Mouse (Mus musculus): Measurements from ENCODE around the gene Sgk1. TPM values are rescaled to one million over a fixed set of nuclear protein-coding genes. Genes with fewer than 3 reads are reported as not detected.

Sgk1 gene
- polyA plus RNA-seq, 1 experiment from 2014 or later: 32.6 TPM

- H3K36me3 ChIP-seq (ENCODE audit: control insufficient read depth, insufficient read depth, low read length): no peaks in the 10 kb centered on the region
Observed at GRCm38 (mm10) chr10:21932791-21933190, 50.8 kb downstream of the Sgk1 start.

GRCm38 (mm10) chr10:21934826-21935225, 52.8 kb downstream of the Sgk1 start:
- ATAC-seq (ENCODE audit: low read depth): no peak

More at GRCm38 (mm10) chr10:21932791-21933190, 50.8 kb downstream of the Sgk1 start:
- ATAC-seq (ENCODE audit: low read depth): no peak
- Histone ChIP-seq H3K4me3 (ENCODE audit: low read depth, low read length) (no peak overlapping the region), H3K27ac (ENCODE audit: low read depth, low read length) (no peak overlapping the region), H3K9ac (replicated peaks; ENCODE audit: low read depth, low read length) (no peak overlapping the region), H3K4me2 (ENCODE audit: low read depth, low read length) (no peak overlapping the region), H3K9me3 (ENCODE audit: control insufficient read depth, low read length) (no peaks in the 10 kb centered on the region), H3K27me3 (ENCODE audit: control insufficient read depth, insufficient read depth, low read length) (no peaks in the 10 kb centered on the region), H3K4me1 (ENCODE audit: control insufficient read depth, insufficient read depth, low read length) (no peaks in the 10 kb centered on the region)
- WGBS: 78% methylated on average over 3 of the region's 3 CpGs

GRCm38 (mm10) chr10:21936513-21937221, 54.7 kb downstream of the Sgk1 start:
- WGBS: 56% methylated on average over 12 of the region's 12 CpGs
- Histone ChIP-seq H3K9ac (replicated peaks; ENCODE audit: low read depth, low read length) (no peak overlapping the region), H3K4me3 (ENCODE audit: low read depth, low read length) (no peak overlapping the region), H3K27ac (ENCODE audit: low read depth, low read length) (no peak overlapping the region), H3K36me3 (ENCODE audit: control insufficient read depth, insufficient read depth, low read length) (no peaks in the 10 kb centered on the region), H3K27me3 (ENCODE audit: control insufficient read depth, insufficient read depth, low read length) (no peaks in the 10 kb centered on the region), H3K4me1 (ENCODE audit: control insufficient read depth, insufficient read depth, low read length) (no peaks in the 10 kb centered on the region), H3K4me2 (ENCODE audit: low read depth, low read length) (no peak overlapping the region), H3K9me3 (ENCODE audit: control insufficient read depth, low read length) (no peaks in the 10 kb centered on the region)
- no peak for ATAC-seq (ENCODE audit: low read depth)

More at GRCm38 (mm10) chr10:21934826-21935225, 52.8 kb downstream of the Sgk1 start:
- no peaks in the 10 kb centered on the region for H3K9me3 ChIP-seq (ENCODE audit: control insufficient read depth, low read length)
- no peaks in the 10 kb centered on the region for H3K4me1 ChIP-seq (ENCODE audit: control insufficient read depth, insufficient read depth, low read length)
- H3K4me2 ChIP-seq (ENCODE audit: low read depth, low read length): no peak overlapping the region
- no peak overlapping the region for H3K9ac ChIP-seq (replicated peaks; ENCODE audit: low read depth, low read length)
- no peak overlapping the region for H3K4me3 ChIP-seq (ENCODE audit: low read depth, low read length)
- no peaks in the 10 kb centered on the region for H3K27me3 ChIP-seq (ENCODE audit: control insufficient read depth, insufficient read depth, low read length)
- WGBS: 85% methylated on average over 2 of the region's 2 CpGs
- no peak overlapping the region for H3K27ac ChIP-seq (ENCODE audit: low read depth, low read length)
- H3K36me3 ChIP-seq (ENCODE audit: control insufficient read depth, insufficient read depth, low read length): no peaks in the 10 kb centered on the region

GRCm38 (mm10) chr10:21937222-21937605, 55.2 kb downstream of the Sgk1 start:
- Histone ChIP-seq H3K9ac (replicated peaks; ENCODE audit: low read depth, low read length) (no peak overlapping the region), H3K4me3 (ENCODE audit: low read depth, low read length) (no peak overlapping the region), H3K4me2 (ENCODE audit: low read depth, low read length) (no peak overlapping the region), H3K36me3 (ENCODE audit: control insufficient read depth, insufficient read depth, low read length) (no peaks in the 10 kb centered on the region), H3K27me3 (ENCODE audit: control insufficient read depth, insufficient read depth, low read length) (no peaks in the 10 kb centered on the region), H3K4me1 (ENCODE audit: control insufficient read depth, insufficient read depth, low read length) (no peaks in the 10 kb centered on the region), H3K27ac (ENCODE audit: low read depth, low read length) (no peak overlapping the region), H3K9me3 (ENCODE audit: control insufficient read depth, low read length) (no peaks in the 10 kb centered on the region)
- ATAC-seq (ENCODE audit: low read depth): no peak
- WGBS: 18% methylated on average over 9 of the region's 9 CpGs

- Histone ChIP-seq H3K27me3 (ENCODE audit: control insufficient read depth, insufficient read depth, low read length) (no peaks in the 10 kb centered on the region), H3K36me3 (ENCODE audit: control insufficient read depth, insufficient read depth, low read length) (no peaks in the 10 kb centered on the region), H3K9ac (replicated peaks; ENCODE audit: low read depth, low read length) (no peak overlapping the region), H3K27ac (ENCODE audit: low read depth, low read length) (no peak overlapping the region), H3K4me2 (ENCODE audit: low read depth, low read length) (no peak overlapping the region), H3K4me3 (ENCODE audit: low read depth, low read length) (no peak overlapping the region), H3K4me1 (ENCODE audit: control insufficient read depth, insufficient read depth, low read length) (no peaks in the 10 kb centered on the region), H3K9me3 (ENCODE audit: control insufficient read depth, low read length) (no peaks in the 10 kb centered on the region)
- 83% methylated on average over 4 of the region's 4 CpGs for WGBS
- no peak for ATAC-seq (ENCODE audit: low read depth)
Observed at GRCm38 (mm10) chr10:21938166-21938565, 56.2 kb downstream of the Sgk1 start.

- Histone ChIP-seq H3K27ac (ENCODE audit: low read depth, low read length) (no peak overlapping the region), H3K4me3 (ENCODE audit: low read depth, low read length) (no peak overlapping the region), H3K36me3 (ENCODE audit: control insufficient read depth, insufficient read depth, low read length) (no peaks in the 10 kb centered on the region), H3K4me1 (ENCODE audit: control insufficient read depth, insufficient read depth, low read length) (no peaks in the 10 kb centered on the region), H3K4me2 (ENCODE audit: low read depth, low read length) (no peak overlapping the region), H3K9me3 (ENCODE audit: control insufficient read depth, low read length) (no peaks in the 10 kb centered on the region), H3K9ac (replicated peaks; ENCODE audit: low read depth, low read length) (no peak overlapping the region), H3K27me3 (ENCODE audit: control insufficient read depth, insufficient read depth, low read length) (no peaks in the 10 kb centered on the region)
- no peak for ATAC-seq (ENCODE audit: low read depth)
- 85% methylated on average over 3 of the region's 3 CpGs for WGBS
Observed at GRCm38 (mm10) chr10:21941235-21941634, 59.3 kb downstream of the Sgk1 start.

- H3K27ac ChIP-seq (ENCODE audit: low read depth, low read length): no peak overlapping the region
- no peak overlapping the region for H3K9ac ChIP-seq (replicated peaks; ENCODE audit: low read depth, low read length)
- H3K36me3 ChIP-seq (ENCODE audit: control insufficient read depth, insufficient read depth, low read length): no peaks in the 10 kb centered on the region
- no peaks in the 10 kb centered on the region for H3K9me3 ChIP-seq (ENCODE audit: control insufficient read depth, low read length)
- no peaks in the 10 kb centered on the region for H3K4me1 ChIP-seq (ENCODE audit: control insufficient read depth, insufficient read depth, low read length)
- H3K27me3 ChIP-seq (ENCODE audit: control insufficient read depth, insufficient read depth, low read length): no peaks in the 10 kb centered on the region
- ATAC-seq (ENCODE audit: low read depth): no peak
- WGBS: 93% methylated on average over 6 of the region's 6 CpGs
- H3K4me3 ChIP-seq (ENCODE audit: low read depth, low read length): no peak overlapping the region
- no peak overlapping the region for H3K4me2 ChIP-seq (ENCODE audit: low read depth, low read length)
Observed at GRCm38 (mm10) chr10:21943145-21943700, 61.2 kb downstream of the Sgk1 start.

- Histone ChIP-seq H3K4me2 (ENCODE audit: low read depth, low read length) (no peak overlapping the region), H3K9ac (replicated peaks; ENCODE audit: low read depth, low read length) (no peak overlapping the region), H3K27me3 (ENCODE audit: control insufficient read depth, insufficient read depth, low read length) (no peaks in the 10 kb centered on the region), H3K27ac (ENCODE audit: low read depth, low read length) (no peak overlapping the region), H3K4me1 (ENCODE audit: control insufficient read depth, insufficient read depth, low read length) (no peaks in the 10 kb centered on the region), H3K36me3 (ENCODE audit: control insufficient read depth, insufficient read depth, low read length) (no peaks in the 10 kb centered on the region), H3K9me3 (ENCODE audit: control insufficient read depth, low read length) (no peaks in the 10 kb centered on the region), H3K4me3 (ENCODE audit: low read depth, low read length) (no peak overlapping the region)
- 82% methylated on average over 1 of the region's 1 CpGs for WGBS
- no peak for ATAC-seq (ENCODE audit: low read depth)
Observed at GRCm38 (mm10) chr10:21945195-21945594, 63.2 kb downstream of the Sgk1 start.

- no peaks in the 10 kb centered on the region for H3K27me3 ChIP-seq (ENCODE audit: control insufficient read depth, insufficient read depth, low read length)
- 80% methylated on average over 9 of the region's 9 CpGs for WGBS
- H3K4me3 ChIP-seq (ENCODE audit: low read depth, low read length): no peak overlapping the region
- H3K9me3 ChIP-seq (ENCODE audit: control insufficient read depth, low read length): no peaks in the 10 kb centered on the region
- H3K27ac ChIP-seq (ENCODE audit: low read depth, low read length): no peak overlapping the region
- H3K36me3 ChIP-seq (ENCODE audit: control insufficient read depth, insufficient read depth, low read length): no peaks in the 10 kb centered on the region
- no peak overlapping the region for H3K4me2 ChIP-seq (ENCODE audit: low read depth, low read length)
- ATAC-seq (ENCODE audit: low read depth): no peak
- no peaks in the 10 kb centered on the region for H3K4me1 ChIP-seq (ENCODE audit: control insufficient read depth, insufficient read depth, low read length)
- H3K9ac ChIP-seq (replicated peaks; ENCODE audit: low read depth, low read length): no peak overlapping the region
Observed at GRCm38 (mm10) chr10:21946751-21947351, 64.9 kb downstream of the Sgk1 start.
